Mouse (Mus musculus) stomach, embryonic 14.5 days (tissue): ENCODE data around the gene Snrnp200. TPM values are rescaled to one million over a fixed set of nuclear protein-coding genes. Genes with fewer than 3 reads are reported as not detected.

Experiments
- ATAC-seq: fragments of 200-750 bp; cut with Nextera tagmentation; 2 replicates; pipeline ENCODE4 v1.8.0; 2017; ENCODE audit warnings: low read depth, moderate TSS enrichment; ENCODE audit not compliant: insufficient number of reproducible peaks, insufficient read depth, low FRiP score
- H3K27ac ChIP-seq: fragments of 300-500 bp; sonication (generic); 2 replicates; pipeline ENCODE4 v1.5.1; 2014; ENCODE audit warnings: mild to moderate bottlenecking, low read length, moderate library complexity, mixed read lengths
- H3K27me3 ChIP-seq: fragments of 300-500 bp; sonication (generic); 2 replicates; pipeline ENCODE4 v1.6.1; 2014; ENCODE audit warnings: low read length, control low read depth, mixed read lengths; ENCODE audit not compliant: control insufficient read depth, insufficient read depth
- H3K36me3 ChIP-seq: fragments of 300-500 bp; sonication (generic); 2 replicates; pipeline ENCODE4 v1.6.1; 2014; ENCODE audit warnings: mild to moderate bottlenecking, control low read depth, low read length, moderate library complexity, mixed read lengths; ENCODE audit not compliant: control insufficient read depth, insufficient read depth
- H3K4me1 ChIP-seq: fragments of 300-500 bp; sonication (generic); 2 replicates; pipeline ENCODE4 v1.6.1; 2014; ENCODE audit warnings: low read length, control low read depth, mixed read lengths; ENCODE audit not compliant: control insufficient read depth, insufficient read depth
- H3K4me2 ChIP-seq: fragments of 300-500 bp; sonication (generic); replicated peaks from 2 replicates; pipeline ENCODE4 v1.6.1; 2014; ENCODE audit warnings: low read depth, low read length, control low read depth
- H3K4me3 ChIP-seq: fragments of 300-500 bp; sonication (generic); 2 replicates; pipeline ENCODE4 v1.5.1; 2014; ENCODE audit warnings: low read depth, low read length, control low read depth
- H3K9ac ChIP-seq: fragments of 300-500 bp; sonication (generic); replicated peaks from 2 replicates; pipeline ENCODE4 v1.6.1; 2014; ENCODE audit warnings: low read depth, mild to moderate bottlenecking, control low read depth, low read length, moderate library complexity, mixed read lengths
- H3K9me3 ChIP-seq: fragments of 300-500 bp; sonication (generic); 2 replicates; pipeline ENCODE4 v1.6.1; 2016; ENCODE audit warnings: low read depth, low read length, control low read depth; ENCODE audit not compliant: control insufficient read depth
- WGBS: fragments of 180-500 bp; shearing (Covaris S2); extraction: QIAGEN DNeasy Blood & Tissue Kit; methylation state at CpG from one replicate; pipeline ENCODE4 v1.1.7; 2014; 5-methylcytosine and 5-hydroxymethylcytosine counted together
- polyA plus RNA-seq: library from polyadenylated mRNA; unstranded; fragments of >200 nt; fragmentation: Nextera tagmentation; extraction: Ambion mirVana; gene quantifications from 2 replicates; pipeline ENCODE4 v1.2.1, GENCODE M21; 2014

The Snrnp200 gene
- polyA plus RNA-seq, 1 experiment from 2014 or later: 79.5 TPM

- Histone ChIP-seq H3K27ac (no peak overlapping the region), H3K36me3 (peaks cover 29% of the 10 kb centered on the region), H3K9ac (peak overlapping the region; percentile 79), H3K4me3 (peak overlapping the region; percentile 95), H3K4me2 (peak overlapping the region; percentile 95), H3K9me3 (no peaks in the 10 kb centered on the region), H3K4me1 (peaks cover 10% of the 10 kb centered on the region; the same call in 1 of the 2 replicates), H3K27me3 (no peaks in the 10 kb centered on the region)
- WGBS: under 1% methylated on average over 17 of the region's 17 CpGs
- ATAC-seq: no peak
These were observed 225 bp downstream of the Snrnp200 start for GRCm38 (mm10) chr2:127208452-127208769.

GRCm38 (mm10) chr2:127210701-127211100 is 2.5 kb downstream of the Snrnp200 start:
- no peak for ATAC-seq
- H3K4me1 ChIP-seq: peaks cover 10% of the 10 kb centered on the region; the same call in 1 of the 2 replicates
- H3K36me3 ChIP-seq: peaks cover 49% of the 10 kb centered on the region
- H3K4me2 ChIP-seq: no peak overlapping the region
- no peaks in the 10 kb centered on the region for H3K9me3 ChIP-seq
- H3K9ac ChIP-seq: no peak overlapping the region
- H3K27me3 ChIP-seq: no peaks in the 10 kb centered on the region
- WGBS: 93% methylated on average over 11 of the region's 11 CpGs
- no peak overlapping the region for H3K27ac ChIP-seq
- H3K4me3 ChIP-seq: no peak overlapping the region

DNA sequence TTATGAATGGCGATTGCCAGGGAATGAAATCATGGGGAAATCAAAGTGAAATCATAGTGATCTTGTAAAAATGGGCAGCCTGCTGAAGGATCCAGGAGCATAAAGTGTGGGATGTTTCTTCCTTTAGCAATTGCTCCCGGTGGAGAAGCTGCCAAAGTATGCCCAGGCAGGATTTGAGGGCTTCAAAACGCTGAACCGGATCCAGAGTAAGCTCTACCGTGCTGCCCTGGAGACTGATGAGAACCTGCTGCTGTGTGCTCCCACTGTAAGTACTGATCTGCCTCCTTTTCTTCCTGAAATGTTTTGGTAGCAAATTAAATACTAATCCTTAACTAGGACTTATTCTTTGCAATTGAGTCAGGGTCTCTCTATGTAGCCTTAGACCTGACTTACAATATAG is 9.6 kb downstream of the Snrnp200 start:
- ATAC-seq: no peak
- Histone ChIP-seq H3K36me3 (peaks cover 77% of the 10 kb centered on the region), H3K4me1 (no peaks in the 10 kb centered on the region)

GRCm38 (mm10) chr2:127225261-127225660 is 17.1 kb downstream of the Snrnp200 start:
- H3K4me3 ChIP-seq: no peak overlapping the region
- no peak overlapping the region for H3K9ac ChIP-seq
- H3K27me3 ChIP-seq: no peaks in the 10 kb centered on the region
- peaks cover 88% of the 10 kb centered on the region for H3K36me3 ChIP-seq
- no peak overlapping the region for H3K4me2 ChIP-seq
- WGBS: 96% methylated on average over 3 of the region's 3 CpGs
- H3K27ac ChIP-seq: no peak overlapping the region
- no peaks in the 10 kb centered on the region for H3K9me3 ChIP-seq
- H3K4me1 ChIP-seq: no peaks in the 10 kb centered on the region
- ATAC-seq: no peak

More for the DNA sequence above, 9.6 kb downstream of the Snrnp200 start:
- no peaks in the 10 kb centered on the region for H3K27me3 ChIP-seq
- no peaks in the 10 kb centered on the region for H3K9me3 ChIP-seq
- 95% methylated on average over 5 of the region's 5 CpGs for WGBS
- H3K27ac ChIP-seq: no peak overlapping the region
- H3K9ac ChIP-seq: no peak overlapping the region
- no peak overlapping the region for H3K4me2 ChIP-seq
- no peak overlapping the region for H3K4me3 ChIP-seq

- 90% methylated on average over 11 of the region's 11 CpGs for WGBS
These were observed 29.9 kb downstream of the Snrnp200 start for GRCm38 (mm10) chr2:127237897-127238610.

DNA sequence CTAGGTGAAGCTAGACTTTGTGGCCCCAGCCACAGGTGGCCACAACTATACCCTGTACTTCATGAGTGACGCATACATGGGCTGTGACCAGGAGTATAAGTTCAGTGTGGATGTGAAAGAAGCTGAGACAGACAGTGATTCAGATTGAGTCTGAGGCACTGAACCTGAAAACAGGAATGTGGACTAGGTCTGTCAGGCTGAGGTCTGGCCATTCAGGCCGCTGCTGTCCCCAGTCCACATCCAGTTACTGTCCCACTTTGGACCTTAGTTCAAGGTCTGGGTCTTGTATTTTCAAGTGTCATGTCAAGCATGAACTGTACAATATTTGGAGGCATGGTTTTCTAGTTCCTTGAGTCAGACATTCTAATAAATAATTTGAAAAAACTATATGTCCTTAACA is 31.9 kb downstream of the Snrnp200 start:
- H3K4me1 ChIP-seq: no peaks in the 10 kb centered on the region
- no peak overlapping the region for H3K9ac ChIP-seq
- no peak for ATAC-seq
- no peak overlapping the region for H3K4me2 ChIP-seq
- H3K9me3 ChIP-seq: no peaks in the 10 kb centered on the region
- H3K36me3 ChIP-seq: peaks cover 75% of the 10 kb centered on the region
- H3K27me3 ChIP-seq: no peaks in the 10 kb centered on the region
- H3K27ac ChIP-seq: no peak overlapping the region
- H3K4me3 ChIP-seq: no peak overlapping the region
- WGBS: 94% methylated on average over 2 of the region's 2 CpGs

More at GRCm38 (mm10) chr2:127237897-127238610, 29.9 kb downstream of the Snrnp200 start:
- ATAC-seq: no peak
- Histone ChIP-seq H3K4me2 (no peak overlapping the region), H3K9ac (no peak overlapping the region), H3K9me3 (no peaks in the 10 kb centered on the region), H3K27ac (no peak overlapping the region), H3K27me3 (no peaks in the 10 kb centered on the region), H3K36me3 (peaks cover 84% of the 10 kb centered on the region), H3K4me3 (no peak overlapping the region), H3K4me1 (no peaks in the 10 kb centered on the region)

GRCm38 (mm10) chr2:127247592-127248333 is 39.6 kb downstream of the Snrnp200 start, which contains the start of the genes Ciao1 and Tmem127:
TSS of gene Ciao1 (minus strand) at chr2:127247816.
TSS of gene Tmem127 (plus strand) at chr2:127247908.
- Histone ChIP-seq H3K4me3 (peak within 1 kb of the TSS; percentile 80), H3K4me2 (peak within 1 kb of the TSS; percentile 98), H3K36me3 (peaks cover 17% of the 10 kb centered on the region), H3K4me1 (peaks cover 25% of the 10 kb centered on the region), H3K9ac (peak within 1 kb of the TSS; percentile 75), H3K27ac (peak within 1 kb of the TSS; percentile 56; the same call in 1 of the 2 replicates), H3K27me3 (no peaks in the 10 kb centered on the region), H3K9me3 (no peaks in the 10 kb centered on the region)
- under 1% methylated on average over 53 of the region's 53 CpGs for WGBS
- ATAC-seq: peak; percentile 99

DNA sequence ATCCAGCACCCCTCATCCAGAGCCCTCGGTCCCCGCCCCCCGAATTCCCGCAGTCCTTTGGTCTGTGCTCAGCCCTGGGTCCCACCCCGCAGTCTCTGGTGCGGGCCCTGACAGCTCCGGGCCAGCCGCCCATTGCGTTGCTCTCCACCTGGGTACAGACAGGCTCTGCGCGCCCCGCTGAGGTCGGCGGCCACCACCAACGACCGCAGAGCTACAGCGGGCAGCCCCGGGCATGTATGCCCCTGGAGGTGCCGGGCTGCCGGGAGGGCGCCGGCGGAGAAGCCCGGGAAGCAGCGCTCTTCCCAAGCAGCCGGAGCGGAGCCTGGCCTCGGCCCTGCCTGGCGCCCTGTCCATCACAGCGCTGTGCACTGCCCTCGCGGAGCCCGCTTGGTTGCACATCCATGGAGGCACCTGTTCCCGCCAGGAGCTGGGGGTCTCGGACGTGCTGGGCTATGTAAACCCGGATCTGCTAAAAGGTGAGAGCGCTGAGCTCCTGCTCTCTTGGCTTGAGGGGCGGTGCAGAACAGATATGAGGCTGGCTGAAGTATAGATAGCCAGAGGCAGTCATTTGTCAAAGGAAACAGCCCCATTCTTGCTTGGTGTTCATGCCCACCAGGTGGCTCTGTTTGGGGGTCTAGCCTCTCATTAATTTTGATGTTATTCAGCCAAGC is 40.3 kb downstream of the Snrnp200 start:
- no peaks in the 10 kb centered on the region for H3K27me3 ChIP-seq
- H3K9me3 ChIP-seq: no peaks in the 10 kb centered on the region
- under 1% methylated on average over 37 of the region's 39 CpGs for WGBS
- peak; percentile 35 for ATAC-seq
- H3K27ac ChIP-seq: peak overlapping the region; percentile 56; the same call in 1 of the 2 replicates
- peaks cover 25% of the 10 kb centered on the region for H3K4me1 ChIP-seq
- H3K9ac ChIP-seq: peak overlapping the region; percentile 75
- H3K36me3 ChIP-seq: peaks cover 14% of the 10 kb centered on the region
- peak overlapping the region; percentile 80 for H3K4me3 ChIP-seq
- H3K4me2 ChIP-seq: peak overlapping the region; percentile 98
